Mouse (Mus musculus) liver, embryonic 14.5 days (tissue): ENCODE results near the gene Fundc1. TPM values are rescaled to one million over a fixed set of nuclear protein-coding genes. Genes with fewer than 3 reads are reported as not detected.
A peak's percentile ranks its signal among the peaks of the same experiment; 100 is the strongest.

Experiments
- ATAC-seq: fragments of 200-750 bp; cut with Nextera tagmentation; 2 replicates; pipeline ENCODE4 v1.8.0; 2017; ENCODE audit warnings: moderate number of reproducible peaks, mild to moderate bottlenecking, moderate library complexity; ENCODE audit not compliant: insufficient read depth
- DNase-seq, 3 experiments: peaks; one replicate each; pipeline ENCODE4 v3.0.0-alpha.2; 2012 to 2013; ENCODE audit warnings: low read depth in 3 of 3, low spot score in 3 of 3
- H3K27ac ChIP-seq: fragments of 300-500 bp; sonication (generic); 2 replicates; pipeline ENCODE4 v1.5.1; 2014; ENCODE audit warnings: moderate library complexity, mild to moderate bottlenecking, control low read depth, inconsistent platforms
- H3K27me3 ChIP-seq: fragments of 300-500 bp; sonication (generic); 2 replicates; pipeline ENCODE4 v1.6.1; 2014; ENCODE audit warnings: mild to moderate bottlenecking, low read length, moderate library complexity; ENCODE audit not compliant: control insufficient read depth, insufficient read depth
- H3K36me3 ChIP-seq: fragments of 300-500 bp; sonication (generic); replicated peaks from 2 replicates; pipeline ENCODE4 v1.6.1; 2014; ENCODE audit warnings: low read depth; ENCODE audit not compliant: control insufficient read depth, insufficient read depth
- H3K4me1 ChIP-seq, 2 experiments: fragments of 200-500 bp in 1 of 2; fragments of 300-500 bp in 1 of 2; sonication (generic) in 1 of 2; replicated peaks; 2 replicates each; pipeline ENCODE4 v1.6.1; 2012 to 2014; ENCODE audit warnings: antibody characterized with exemption in 1 of 2, inconsistent platforms in 1 of 2, low read length in 1 of 2; ENCODE audit not compliant: control insufficient read depth in 2 of 2, insufficient read depth in 2 of 2
- H3K4me2 ChIP-seq: fragments of 300-500 bp; sonication (generic); 2 replicates; pipeline ENCODE4 v1.6.1; 2014; ENCODE audit warnings: low read depth, mild to moderate bottlenecking, control low read depth, moderate library complexity
- H3K4me3 ChIP-seq, 2 experiments: fragments of 200-500 bp in 1 of 2; fragments of 300-500 bp in 1 of 2; sonication (generic) in 1 of 2; 2 replicates each; pipeline ENCODE4 v1.5.1; 2012 to 2014; ENCODE audit warnings: low read depth in 2 of 2, low read length in 2 of 2, mild to moderate bottlenecking in 2 of 2, control low read depth in 1 of 2, inconsistent platforms in 1 of 2, moderate library complexity in 1 of 2; ENCODE audit not compliant: insufficient read depth in 1 of 2
- H3K9ac ChIP-seq: fragments of 300-500 bp; sonication (generic); replicated peaks from 2 replicates; pipeline ENCODE4 v1.6.1; 2014; ENCODE audit warnings: mild to moderate bottlenecking, control low read depth, moderate library complexity
- H3K9me3 ChIP-seq: fragments of 300-500 bp; sonication (generic); 2 replicates; pipeline ENCODE4 v1.6.1; 2016; ENCODE audit warnings: low read length, mixed read lengths; ENCODE audit not compliant: control insufficient read depth
- CTCF ChIP-seq: IDR thresholded peaks from 2 replicates; pipeline ENCODE4 v1.5.1; 2016; ENCODE audit warnings: antibody characterized with exemption, low read depth, control low read depth
- EP300 ChIP-seq: IDR thresholded peaks from 2 replicates; pipeline ENCODE4 v1.6.1; 2016; ENCODE audit warnings: antibody characterized with exemption, low read depth
- WGBS: fragments of 180-500 bp; shearing (Covaris S2); extraction: QIAGEN DNeasy Blood & Tissue Kit; methylation state at CpG from one replicate; pipeline ENCODE4 v1.1.7; 2014; ENCODE audit not compliant: insufficient replicate concordance; 5-methylcytosine and 5-hydroxymethylcytosine counted together
- polyA plus RNA-seq, 2 experiments: library from polyadenylated mRNA; depleted of rRNA in 1 of 2; stranded (reverse) in 1 of 2; unstranded in 1 of 2; fragments of >200 nt; fragmentation: Nextera tagmentation in 1 of 2; extraction: Ambion mirVana in 1 of 2; gene quantifications; 2 replicates each; pipeline versions ENCODE4 v1.2.1 to v1.2.3; 2012 to 2014

The Fundc1 gene
- polyA plus RNA-seq, 2 experiments: 6.0 to 14.8 TPM

DNA sequence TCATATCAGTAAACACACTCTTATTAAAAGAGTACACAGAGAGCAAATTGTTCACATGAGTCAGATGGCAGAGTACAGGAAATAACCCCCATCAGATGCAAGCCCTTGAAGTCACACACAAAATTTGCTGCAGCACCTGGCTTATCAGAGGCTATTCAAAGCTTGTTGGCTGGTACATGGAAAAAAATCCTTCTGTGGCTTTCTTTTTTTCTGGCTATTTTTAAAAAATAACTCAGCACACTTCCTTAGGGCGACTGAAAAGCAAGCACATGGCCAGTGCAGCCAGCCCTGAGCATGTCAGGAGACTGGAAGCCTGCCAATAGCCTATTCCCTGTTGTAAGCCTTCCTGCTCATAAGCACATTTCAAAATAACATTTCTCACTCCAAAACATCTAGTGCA lies 18.6 kb upstream of the Fundc1 start:
- Histone ChIP-seq H3K27ac (no peak overlapping the region), H3K9ac (no peak overlapping the region), H3K27me3 (no peaks in the 10 kb centered on the region), H3K9me3 (no peaks in the 10 kb centered on the region), H3K4me3 (no peak overlapping the region), H3K4me2 (no peak overlapping the region), H3K36me3 (no peaks in the 10 kb centered on the region), H3K4me1 (no peaks in the 10 kb centered on the region)
- TF ChIP-seq CTCF (no peak), EP300 (no peak)
- 12% methylated on average over 1 of the region's 1 CpGs for WGBS
- no peak for DNase-seq
- ATAC-seq: no peak

DNA sequence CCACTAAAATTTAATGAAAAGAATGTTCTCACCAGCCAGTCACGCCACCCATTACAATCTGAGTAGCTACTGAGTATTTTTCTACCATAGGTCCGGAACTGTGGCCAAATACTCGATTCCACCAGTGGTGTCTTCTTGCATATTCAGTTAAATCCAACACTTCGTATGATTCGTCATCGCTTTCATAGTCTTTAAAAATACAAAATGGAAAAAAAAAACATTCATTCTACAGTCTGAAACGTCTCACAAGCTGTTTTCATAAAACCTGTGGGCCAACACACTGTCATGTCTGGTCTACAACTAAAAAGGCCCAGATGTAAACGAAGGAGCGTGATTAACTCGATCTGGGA lies 879 bp downstream of the Fundc1 start:
- Histone ChIP-seq H3K4me1 (no peaks in the 10 kb centered on the region), H3K9me3 (no peaks in the 10 kb centered on the region), H3K4me2 (peak overlapping the region; percentile 62), H3K36me3 (no peaks in the 10 kb centered on the region), H3K9ac (peak overlapping the region; percentile 55), H3K27me3 (no peaks in the 10 kb centered on the region), H3K4me3 (peak overlapping the region; percentile 66 to 96), H3K27ac (no peak overlapping the region)
- 32% methylated on average over 10 of the region's 10 CpGs for WGBS
- ATAC-seq (no peak), DNase-seq (no peak)
- TF ChIP-seq CTCF: no peak
- no peak for TF ChIP-seq EP300

DNA sequence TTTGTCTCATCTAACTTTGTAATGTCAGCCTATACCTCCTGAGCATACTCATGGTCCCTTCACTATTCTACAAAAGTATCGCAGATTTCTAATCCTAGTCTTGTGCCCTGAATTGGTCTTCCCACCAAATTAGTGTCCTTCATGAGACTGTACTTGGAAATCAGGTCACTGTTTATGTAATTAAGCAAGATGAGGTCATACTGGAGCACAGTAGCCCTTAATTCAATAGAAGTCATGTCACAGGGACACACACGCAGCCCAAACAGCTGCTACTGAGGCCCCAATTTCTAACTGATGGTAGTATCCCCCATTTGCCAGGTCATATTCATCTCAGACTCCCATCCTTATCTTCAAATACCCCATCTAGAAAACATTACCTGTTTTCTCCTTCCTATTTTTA lies 3.5 kb downstream of the Fundc1 start:
- Histone ChIP-seq H3K27me3 (no peaks in the 10 kb centered on the region), H3K9me3 (no peaks in the 10 kb centered on the region), H3K36me3 (no peaks in the 10 kb centered on the region), H3K9ac (no peak overlapping the region), H3K27ac (no peak overlapping the region), H3K4me3 (no peak overlapping the region), H3K4me2 (no peak overlapping the region), H3K4me1 (no peaks in the 10 kb centered on the region)
- WGBS: 82% methylated on average over 2 of the region's 2 CpGs
- DNase-seq (no peak), ATAC-seq (no peak)
- TF ChIP-seq CTCF (no peak), EP300 (no peak)

DNA sequence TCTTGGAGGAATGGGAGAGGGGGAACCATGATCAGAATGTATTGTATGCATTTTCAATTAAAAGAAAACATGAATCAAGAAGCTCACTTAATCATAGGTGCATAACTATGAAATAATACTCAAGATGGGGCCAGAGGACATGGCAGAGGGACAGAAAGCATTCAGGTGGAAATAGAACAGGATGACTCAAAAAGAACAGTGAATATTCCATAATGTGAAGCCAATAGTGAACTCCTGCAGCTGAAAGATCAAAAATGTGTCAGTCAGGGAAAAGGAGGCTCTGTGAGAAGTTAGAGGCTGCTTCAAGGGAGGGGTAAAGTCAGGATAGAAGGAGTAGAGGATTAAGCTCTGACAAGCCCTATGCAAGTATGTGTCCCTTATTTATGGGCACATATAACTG lies 6.4 kb downstream of the Fundc1 start:
- Histone ChIP-seq H3K9me3 (no peaks in the 10 kb centered on the region), H3K9ac (no peak overlapping the region), H3K27ac (no peak overlapping the region), H3K4me3 (no peak overlapping the region), H3K4me2 (no peak overlapping the region), H3K4me1 (no peaks in the 10 kb centered on the region), H3K27me3 (no peaks in the 10 kb centered on the region), H3K36me3 (no peaks in the 10 kb centered on the region)
- TF ChIP-seq CTCF: no peak
- TF ChIP-seq EP300: no peak
- DNase-seq (no peak), ATAC-seq (no peak)

DNA sequence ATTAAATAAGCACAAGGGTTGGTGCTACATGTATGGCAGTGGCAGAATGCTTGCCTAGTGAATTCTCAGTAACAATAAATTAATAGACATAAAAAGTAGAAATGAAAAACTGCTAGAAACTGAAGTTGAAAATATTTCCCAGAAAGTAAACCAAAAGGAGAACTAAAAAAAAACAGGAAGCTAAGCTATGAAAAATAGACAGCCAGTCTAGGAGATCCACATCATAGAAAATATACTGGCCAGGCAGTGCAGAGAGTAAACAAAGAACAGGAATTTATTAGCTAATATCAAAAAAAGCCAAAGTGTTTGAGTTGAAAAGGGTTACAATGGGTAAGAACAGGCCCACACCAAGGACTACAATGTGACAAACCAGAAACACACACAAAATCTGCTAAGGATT lies 7.4 kb downstream of the Fundc1 start:
- Histone ChIP-seq H3K27ac (no peak overlapping the region), H3K36me3 (no peaks in the 10 kb centered on the region), H3K9ac (no peak overlapping the region), H3K4me3 (no peak overlapping the region), H3K27me3 (no peaks in the 10 kb centered on the region), H3K4me2 (no peak overlapping the region), H3K4me1 (no peaks in the 10 kb centered on the region), H3K9me3 (no peaks in the 10 kb centered on the region)
- TF ChIP-seq CTCF (no peak), EP300 (no peak)
- DNase-seq (no peak), ATAC-seq (no peak)

DNA sequence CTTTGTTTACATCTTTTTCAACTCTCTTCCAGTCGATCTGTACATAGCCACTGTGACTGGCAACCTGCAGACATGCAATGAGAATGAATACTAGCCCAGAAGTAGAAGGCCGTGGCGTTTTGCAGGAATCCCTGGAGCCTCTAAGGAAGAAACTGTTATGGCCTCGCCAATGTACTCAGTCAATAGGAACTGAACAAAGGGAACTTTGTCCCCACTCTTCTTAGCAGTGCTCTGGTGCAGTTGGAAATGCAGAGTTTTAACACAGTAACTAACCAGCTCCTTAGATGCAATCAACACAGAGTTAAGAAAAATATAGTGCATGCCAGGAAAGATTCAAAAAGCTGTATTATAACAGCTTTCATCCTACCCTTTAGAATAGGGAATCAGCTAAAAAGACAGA lies 13.4 kb downstream of the Fundc1 start:
- no peak overlapping the region for H3K27ac ChIP-seq
- no peak for TF ChIP-seq EP300
- no peak for TF ChIP-seq CTCF
- no peak overlapping the region for H3K4me3 ChIP-seq
- H3K9ac ChIP-seq: no peak overlapping the region
- no peaks in the 10 kb centered on the region for H3K4me1 ChIP-seq
- no peaks in the 10 kb centered on the region for H3K27me3 ChIP-seq
- H3K36me3 ChIP-seq: no peaks in the 10 kb centered on the region
- 51% methylated on average over 4 of the region's 4 CpGs for WGBS
- DNase-seq: no peak
- no peak for ATAC-seq
- no peaks in the 10 kb centered on the region for H3K9me3 ChIP-seq
- no peak overlapping the region for H3K4me2 ChIP-seq
